Mouse (Mus musculus) kidney, embryonic 14.5 days (tissue): ENCODE measurements around the gene Sfxn2. TPM values are rescaled to one million over a fixed set of nuclear protein-coding genes. Genes with fewer than 3 reads are reported as not detected.

Experiments used
- ATAC-seq: fragments of 200-750 bp; cut with Nextera tagmentation; 2 replicates; pipeline ENCODE4 v1.8.0; 2017; ENCODE audit warnings: moderate number of reproducible peaks, mild to moderate bottlenecking, moderate TSS enrichment, moderate library complexity; ENCODE audit not compliant: low FRiP score, low TSS enrichment
- H3K27ac ChIP-seq: fragments of 300-500 bp; sonication (generic); 2 replicates; pipeline ENCODE4 v1.5.1; 2014; ENCODE audit warnings: low read depth, mild to moderate bottlenecking, low read length, moderate library complexity, mixed read lengths
- H3K27me3 ChIP-seq: fragments of 300-500 bp; sonication (generic); 2 replicates; pipeline ENCODE4 v1.6.1; 2014; ENCODE audit warnings: mild to moderate bottlenecking, low read length; ENCODE audit not compliant: control insufficient read depth, insufficient read depth
- H3K36me3 ChIP-seq: fragments of 300-500 bp; sonication (generic); 2 replicates; pipeline ENCODE4 v1.6.1; 2014; ENCODE audit warnings: low read length, mixed read lengths; ENCODE audit not compliant: control insufficient read depth, insufficient read depth
- H3K4me1 ChIP-seq: fragments of 300-500 bp; sonication (generic); 2 replicates; pipeline ENCODE4 v1.6.1; 2014; ENCODE audit warnings: low read length, mixed read lengths; ENCODE audit not compliant: control insufficient read depth, insufficient read depth
- H3K4me2 ChIP-seq: fragments of 300-500 bp; sonication (generic); replicated peaks from 2 replicates; pipeline ENCODE4 v1.6.1; 2014; ENCODE audit warnings: low read depth, mild to moderate bottlenecking, low read length
- H3K4me3 ChIP-seq: fragments of 300-500 bp; sonication (generic); 2 replicates; pipeline ENCODE4 v1.5.1; 2014; ENCODE audit warnings: mild to moderate bottlenecking, low read length
- H3K9ac ChIP-seq: fragments of 300-500 bp; sonication (generic); 2 replicates; pipeline ENCODE4 v1.6.1; 2014; ENCODE audit warnings: low read depth, mild to moderate bottlenecking, low read length, moderate library complexity
- H3K9me3 ChIP-seq: fragments of 300-500 bp; sonication (generic); 2 replicates; pipeline ENCODE4 v1.6.1; 2016; ENCODE audit warnings: low read length; ENCODE audit not compliant: control insufficient read depth
- WGBS: fragments of 180-500 bp; shearing (Covaris S2); extraction: QIAGEN DNeasy Blood & Tissue Kit; methylation state at CpG from one replicate; pipeline ENCODE4 v1.1.7; 2014; 5-methylcytosine and 5-hydroxymethylcytosine counted together
- polyA plus RNA-seq: library from polyadenylated mRNA; unstranded; fragments of >200 nt; fragmentation: Nextera tagmentation; extraction: Ambion mirVana; gene quantifications from 2 replicates; pipeline ENCODE4 v1.2.1, GENCODE M21; 2014

The Sfxn2 gene
- polyA plus RNA-seq, 1 experiment from 2014 or later: 25.1 TPM

DNA sequence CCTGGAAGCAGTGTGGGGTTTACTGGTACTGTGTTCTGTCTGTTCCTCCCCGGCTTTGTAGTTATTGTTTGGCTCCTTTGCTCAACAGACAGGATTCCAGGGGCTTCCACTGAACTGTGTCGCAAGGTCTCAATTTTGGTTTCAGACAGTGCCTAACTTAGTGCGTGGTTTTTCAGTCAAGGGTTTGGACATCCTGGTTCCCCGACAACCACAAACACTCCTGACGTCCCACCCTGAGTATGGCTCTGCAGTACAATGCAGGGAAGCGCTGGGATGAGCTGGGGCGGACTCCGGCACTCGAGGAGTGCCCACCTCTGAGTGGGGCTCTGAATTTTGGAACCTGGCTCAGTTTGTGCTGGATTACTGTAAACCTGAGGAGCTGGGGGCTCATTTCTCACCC is 56.6 kb downstream of the Sfxn2 start:
- Histone ChIP-seq H3K9me3 (no peaks in the 10 kb centered on the region), H3K27ac (no peak overlapping the region), H3K36me3 (peaks cover 3% of the 10 kb centered on the region; the same call in 1 of the 2 replicates), H3K4me3 (no peak overlapping the region), H3K4me1 (peaks cover 12% of the 10 kb centered on the region), H3K27me3 (no peaks in the 10 kb centered on the region), H3K4me2 (no peak overlapping the region), H3K9ac (no peak overlapping the region)
- ATAC-seq: no peak
- WGBS: 83% methylated on average over 9 of the region's 9 CpGs

DNA sequence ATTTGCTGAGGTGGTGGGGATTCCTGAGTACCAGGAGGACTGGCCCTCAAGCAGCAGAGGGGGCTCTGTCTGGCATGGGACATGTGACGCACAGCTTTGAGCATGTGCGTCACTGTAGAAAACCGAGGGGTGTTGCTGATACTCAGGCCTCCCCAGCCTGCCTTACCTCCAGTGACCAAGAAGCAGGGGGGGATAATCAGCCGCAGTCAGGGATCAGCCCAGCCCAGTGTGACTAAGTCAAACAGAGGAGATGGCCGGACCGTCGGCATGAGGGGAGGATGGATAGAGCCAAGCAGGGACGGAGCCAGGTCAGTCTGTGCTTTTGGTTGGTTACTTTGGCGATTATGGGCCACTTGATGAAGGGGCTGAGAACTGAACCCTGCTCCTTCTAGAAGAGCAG is 58.5 kb downstream of the Sfxn2 start:
- Histone ChIP-seq H3K4me3 (no peak overlapping the region), H3K27ac (no peak overlapping the region), H3K27me3 (no peaks in the 10 kb centered on the region), H3K4me1 (0 out of 2 replicates have a peak, but pooled peaks cover 3% of the 10 kb centered on the region), H3K9me3 (no peaks in the 10 kb centered on the region), H3K36me3 (no peaks in the 10 kb centered on the region), H3K9ac (no peak overlapping the region), H3K4me2 (no peak overlapping the region)
- no peak for ATAC-seq
- 88% methylated on average over 9 of the region's 9 CpGs for WGBS

DNA sequence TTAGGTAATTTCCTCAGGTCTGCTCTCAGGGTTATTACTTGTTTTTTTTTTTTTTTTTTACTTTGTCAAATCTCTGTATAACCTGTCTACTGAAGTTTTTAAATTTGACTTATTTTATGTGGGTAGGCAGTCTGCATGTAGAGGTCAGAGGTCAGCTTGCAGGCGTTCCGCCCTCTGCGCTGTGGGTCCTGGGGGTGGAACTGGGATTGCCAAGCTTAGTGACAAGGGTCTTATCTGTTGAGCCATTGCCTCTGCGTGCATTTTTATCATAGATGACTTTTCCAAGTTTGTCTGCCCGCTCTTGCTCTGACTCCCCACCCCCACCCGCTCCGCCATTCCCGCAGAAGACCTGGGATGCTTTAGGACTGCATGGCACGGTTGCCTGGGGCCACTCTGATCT is 62.6 kb downstream of the Sfxn2 start:
- ATAC-seq: no peak
- no peak overlapping the region for H3K4me2 ChIP-seq
- WGBS: 63% methylated on average over 9 of the region's 9 CpGs
- peaks cover 8% of the 10 kb centered on the region; the same call in 1 of the 2 replicates for H3K36me3 ChIP-seq
- H3K4me3 ChIP-seq: no peak overlapping the region
- H3K9me3 ChIP-seq: no peaks in the 10 kb centered on the region
- H3K27ac ChIP-seq: 0 out of 2 replicates have a peak overlapping the region, but pooled peaks have one; percentile 24
- no peaks in the 10 kb centered on the region for H3K27me3 ChIP-seq
- peaks cover 2% of the 10 kb centered on the region for H3K4me1 ChIP-seq
- H3K9ac ChIP-seq: no peak overlapping the region

DNA sequence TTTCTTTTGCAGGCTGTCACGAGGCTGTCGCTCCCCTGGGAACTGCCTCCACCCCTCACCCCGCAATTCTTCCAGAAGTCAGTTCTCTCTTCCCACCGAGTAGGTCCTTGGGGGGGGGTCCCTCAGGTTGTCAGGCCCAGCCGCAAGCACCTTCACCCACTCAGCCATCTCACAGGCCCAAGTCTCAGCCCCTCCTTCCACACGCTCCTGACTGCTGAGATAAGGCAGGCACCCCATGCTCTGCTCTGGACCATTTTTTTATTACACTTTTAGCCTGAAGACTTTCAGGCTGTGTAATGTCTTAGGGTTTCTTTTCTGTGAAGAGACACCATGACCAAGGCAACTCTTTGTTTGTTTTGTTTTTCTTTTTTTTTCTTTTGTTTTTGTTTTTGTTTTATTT is 64.4 kb downstream of the Sfxn2 start:
- WGBS: 37% methylated on average over 6 of the region's 6 CpGs
- H3K9ac ChIP-seq: no peak overlapping the region
- H3K4me1 ChIP-seq: peaks cover 21% of the 10 kb centered on the region
- H3K36me3 ChIP-seq: peaks cover 8% of the 10 kb centered on the region; the same call in 1 of the 2 replicates
- H3K27ac ChIP-seq: no peak overlapping the region
- no peak overlapping the region for H3K4me2 ChIP-seq
- no peaks in the 10 kb centered on the region for H3K9me3 ChIP-seq
- no peak for ATAC-seq
- no peak overlapping the region for H3K4me3 ChIP-seq
- no peaks in the 10 kb centered on the region for H3K27me3 ChIP-seq

GRCm38 (mm10) chr19:46639053-46639452 is 65.9 kb downstream of the Sfxn2 start:
- Histone ChIP-seq H3K9me3 (no peaks in the 10 kb centered on the region), H3K4me2 (no peak overlapping the region), H3K4me1 (peaks cover 29% of the 10 kb centered on the region), H3K4me3 (no peak overlapping the region), H3K27ac (no peak overlapping the region), H3K27me3 (no peaks in the 10 kb centered on the region), H3K36me3 (peaks cover 8% of the 10 kb centered on the region; the same call in 1 of the 2 replicates), H3K9ac (no peak overlapping the region)
- ATAC-seq: no peak

DNA sequence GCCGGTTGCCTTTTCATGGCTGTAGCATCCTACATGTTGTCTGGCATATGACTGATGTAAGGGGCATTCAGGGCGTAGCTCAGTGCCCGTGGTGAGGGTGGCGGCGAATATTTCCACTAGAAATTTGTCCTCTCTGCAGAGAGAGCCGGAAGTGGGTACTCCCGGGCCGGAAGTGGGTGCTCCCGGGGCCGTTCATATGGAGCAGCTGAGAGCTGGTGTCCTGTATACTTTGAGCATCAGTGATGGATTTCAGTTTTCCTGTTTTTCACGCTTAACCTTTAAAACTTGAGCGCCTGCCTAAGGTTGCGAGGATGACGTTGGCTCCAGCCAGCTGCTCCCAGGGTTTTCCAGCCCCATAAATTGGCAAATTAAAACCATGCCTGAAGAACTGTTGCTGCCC is 66.3 kb downstream of the Sfxn2 start:
- no peaks in the 10 kb centered on the region for H3K9me3 ChIP-seq
- H3K4me2 ChIP-seq: no peak overlapping the region
- no peak for ATAC-seq
- 84% methylated on average over 14 of the region's 14 CpGs for WGBS
- peaks cover 8% of the 10 kb centered on the region; the same call in 1 of the 2 replicates for H3K36me3 ChIP-seq
- H3K27me3 ChIP-seq: no peaks in the 10 kb centered on the region
- peaks cover 34% of the 10 kb centered on the region for H3K4me1 ChIP-seq
- H3K27ac ChIP-seq: no peak overlapping the region
- H3K9ac ChIP-seq: no peak overlapping the region
- H3K4me3 ChIP-seq: no peak overlapping the region

DNA sequence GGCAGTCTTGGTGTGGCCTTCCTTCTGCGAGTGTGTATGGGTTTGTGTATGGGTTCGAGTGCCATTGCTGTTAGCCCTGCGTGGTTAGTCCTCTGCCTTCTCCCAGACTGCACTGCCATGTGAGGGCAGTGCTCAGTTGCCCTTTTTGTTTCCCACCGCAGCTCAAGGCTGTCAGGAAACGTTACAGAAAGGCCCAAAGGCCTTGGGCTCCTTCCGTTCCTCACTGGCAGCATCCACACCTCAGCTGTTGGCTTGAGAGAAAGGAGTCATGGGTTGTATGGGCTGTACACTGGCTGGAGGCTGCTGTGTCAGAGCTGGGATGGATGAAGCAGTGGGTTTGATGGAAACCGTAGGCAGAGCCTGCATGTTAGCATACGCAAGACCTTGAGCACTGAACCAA is 67.6 kb downstream of the Sfxn2 start:
- H3K27ac ChIP-seq: 0 out of 2 replicates have a peak overlapping the region, but pooled peaks have one; percentile 87

DNA sequence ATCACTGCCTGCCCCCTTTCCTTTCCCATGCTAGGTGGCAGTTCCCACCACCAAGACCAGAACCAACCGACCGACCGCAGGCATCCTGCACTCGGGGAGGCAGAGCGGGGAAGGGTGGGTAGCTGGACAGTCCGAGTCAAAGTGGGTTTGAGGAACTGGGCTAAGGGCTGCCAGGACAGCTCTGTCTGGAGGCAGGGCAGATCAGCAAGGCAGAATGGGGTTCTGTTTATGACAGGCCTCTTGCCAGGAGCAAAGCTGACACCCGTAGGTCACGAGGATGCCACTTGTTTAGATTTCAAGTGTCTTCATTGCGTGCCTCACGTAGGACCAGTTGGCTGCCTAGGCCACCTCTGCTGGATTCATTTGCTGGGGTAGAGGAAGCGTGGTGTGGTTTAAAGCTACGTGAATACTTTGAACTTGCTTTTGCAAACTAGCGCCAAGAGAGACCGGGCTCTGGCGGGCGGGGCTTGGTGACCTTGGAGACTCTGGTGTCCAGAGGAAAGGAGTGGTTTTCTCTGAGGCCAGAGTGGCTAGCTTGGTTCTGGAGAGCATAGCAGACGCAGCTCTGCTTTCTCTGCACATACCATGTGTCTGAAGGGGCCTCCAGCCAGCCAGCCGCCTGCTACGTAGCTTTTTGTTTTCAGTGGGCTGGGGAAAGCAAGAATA is 68.4 kb downstream of the Sfxn2 start:
- 36% methylated on average over 19 of the region's 19 CpGs for WGBS
- 0 out of 2 replicates have a peak, but pooled peaks have one; percentile 50 for ATAC-seq
- H3K4me2 ChIP-seq: peak overlapping the region; percentile 17; the same call in 1 of the 2 replicates
- H3K27ac ChIP-seq: peak overlapping the region; percentile 87
- no peaks in the 10 kb centered on the region for H3K27me3 ChIP-seq
- H3K4me3 ChIP-seq: no peak overlapping the region
- H3K9ac ChIP-seq: peak overlapping the region; percentile 18; the same call in 1 of the 2 replicates
- H3K4me1 ChIP-seq: peaks cover 54% of the 10 kb centered on the region
- H3K36me3 ChIP-seq: peaks cover 13% of the 10 kb centered on the region; the same call in 1 of the 2 replicates
- H3K9me3 ChIP-seq: no peaks in the 10 kb centered on the region

More for the DNA sequence above, 67.6 kb downstream of the Sfxn2 start:
- H3K4me3 ChIP-seq: no peak overlapping the region
- no peak for ATAC-seq
- peaks cover 8% of the 10 kb centered on the region; the same call in 1 of the 2 replicates for H3K36me3 ChIP-seq
- no peak overlapping the region for H3K4me2 ChIP-seq
- no peak overlapping the region for H3K9ac ChIP-seq
- H3K4me1 ChIP-seq: peaks cover 47% of the 10 kb centered on the region
- no peaks in the 10 kb centered on the region for H3K27me3 ChIP-seq
- H3K9me3 ChIP-seq: no peaks in the 10 kb centered on the region
- WGBS: 86% methylated on average over 8 of the region's 8 CpGs

DNA sequence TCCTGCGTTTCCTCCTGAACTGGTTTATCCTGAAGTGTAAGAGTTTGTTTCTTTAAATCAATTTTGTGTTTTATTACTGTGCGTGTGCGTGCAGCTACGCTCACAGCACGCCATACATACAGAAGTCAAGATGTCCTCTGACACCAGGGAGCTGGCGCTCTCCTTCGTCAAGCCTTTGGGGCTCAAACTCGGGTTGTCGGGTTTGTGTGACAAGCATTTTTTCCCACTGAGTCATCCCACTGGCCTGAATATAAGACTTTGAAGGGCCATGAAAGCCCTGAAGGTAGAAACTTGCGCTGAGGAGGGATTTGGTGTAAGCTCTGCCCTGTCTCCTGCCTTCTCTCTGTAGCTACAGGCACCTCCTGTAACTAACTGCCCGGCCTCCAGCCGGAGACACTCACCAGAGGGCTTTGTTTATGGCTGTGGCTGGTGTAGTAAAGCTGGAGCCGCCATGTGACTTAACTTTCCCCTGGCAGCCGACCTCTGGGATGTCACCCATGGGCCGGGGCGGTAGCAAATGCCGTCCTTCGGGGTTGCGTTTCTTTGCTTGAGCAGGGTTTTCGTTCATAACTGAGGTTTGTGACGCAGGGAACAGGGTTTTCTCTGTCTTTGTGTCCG is 69.1 kb downstream of the Sfxn2 start:
- Histone ChIP-seq H3K4me2 (peak overlapping the region; percentile 17; the same call in 1 of the 2 replicates), H3K4me1 (peaks cover 61% of the 10 kb centered on the region), H3K4me3 (no peak overlapping the region), H3K27ac (peak overlapping the region; percentile 87), H3K9ac (peak overlapping the region; percentile 18; the same call in 1 of the 2 replicates), H3K9me3 (no peaks in the 10 kb centered on the region), H3K36me3 (peaks cover 13% of the 10 kb centered on the region; the same call in 1 of the 2 replicates), H3K27me3 (no peaks in the 10 kb centered on the region)
- 47% methylated on average over 22 of the region's 22 CpGs for WGBS
- no peak for ATAC-seq
